Mouse (Mus musculus) limb, embryonic 11.5 days (tissue): ENCODE data around the gene Gm49321. TPM values are rescaled to one million over a fixed set of nuclear protein-coding genes. Genes with fewer than 3 reads are reported as not detected.

Source experiments
- ATAC-seq: fragments of 200-750 bp; cut with Nextera tagmentation; 2 replicates; pipeline ENCODE4 v1.8.0; 2017; ENCODE audit warnings: low read depth; ENCODE audit not compliant: insufficient number of reproducible peaks, low FRiP score, low TSS enrichment
- DNase-seq: peaks from one replicate; pipeline ENCODE4 v3.0.0-alpha.2; 2015; ENCODE audit warnings: low spot score
- H3K27ac ChIP-seq: fragments of 300-500 bp; sonication (generic); replicated peaks from 2 replicates; pipeline ENCODE4 v1.5.1; 2014; ENCODE audit warnings: low read depth, mild to moderate bottlenecking, low read length
- H3K27me3 ChIP-seq: fragments of 300-500 bp; sonication (generic); 2 replicates; pipeline ENCODE4 v1.6.1; 2014; ENCODE audit warnings: mild to moderate bottlenecking, low read length, mixed read lengths; ENCODE audit not compliant: control insufficient read depth, insufficient read depth
- H3K36me3 ChIP-seq: fragments of 300-500 bp; sonication (generic); 2 replicates; pipeline ENCODE4 v1.6.1; 2014; ENCODE audit warnings: mild to moderate bottlenecking, low read length, moderate library complexity, mixed read lengths; ENCODE audit not compliant: control insufficient read depth, insufficient read depth
- H3K4me1 ChIP-seq: fragments of 300-500 bp; sonication (generic); 2 replicates; pipeline ENCODE4 v1.6.1; 2014; ENCODE audit warnings: low read length, mixed read lengths; ENCODE audit not compliant: control insufficient read depth, insufficient read depth
- H3K4me2 ChIP-seq: fragments of 300-500 bp; sonication (generic); 2 replicates; pipeline ENCODE4 v1.6.1; 2014; ENCODE audit warnings: low read depth, mild to moderate bottlenecking, moderate library complexity; ENCODE audit not compliant: severe bottlenecking
- H3K4me3 ChIP-seq: fragments of 300-500 bp; sonication (generic); 2 replicates; pipeline ENCODE4 v1.5.1; 2014; ENCODE audit warnings: low read depth, low read length
- H3K9ac ChIP-seq: fragments of 300-500 bp; sonication (generic); 2 replicates; pipeline ENCODE4 v1.6.1; 2014; ENCODE audit warnings: mild to moderate bottlenecking, low read length
- H3K9me3 ChIP-seq: fragments of 300-500 bp; sonication (generic); 2 replicates; pipeline ENCODE4 v1.6.1; 2016; ENCODE audit warnings: low read length; ENCODE audit not compliant: control insufficient read depth
- WGBS: fragments of 180-500 bp; shearing (Covaris S2); extraction: QIAGEN DNeasy Blood & Tissue Kit; methylation state at CpG from one replicate; pipeline ENCODE4 v1.1.7; 2014; 5-methylcytosine and 5-hydroxymethylcytosine counted together
- polyA plus RNA-seq: library from polyadenylated mRNA; unstranded; fragments of >200 nt; fragmentation: Nextera tagmentation; extraction: Ambion mirVana; gene quantifications from 2 replicates; pipeline ENCODE4 v1.2.1, GENCODE M21; 2014

The Gm49321 gene
- 13.5 and 15.9 TPM in 2 replicates for polyA plus RNA-seq

- DNase-seq (no peak), ATAC-seq (no peak)
- H3K4me3 ChIP-seq: no peak within 1 kb of the TSS
- H3K4me1 ChIP-seq: no peaks in the 10 kb centered on the region
- no peak within 1 kb of the TSS for H3K4me2 ChIP-seq
- H3K9ac ChIP-seq: no peak within 1 kb of the TSS
- 86% methylated on average over 1 of the region's 1 CpGs for WGBS
- H3K27me3 ChIP-seq: no peaks in the 10 kb centered on the region
- H3K27ac ChIP-seq: no peak within 1 kb of the TSS
- no peaks in the 10 kb centered on the region for H3K9me3 ChIP-seq
- peaks cover 12% of the 10 kb centered on the region for H3K36me3 ChIP-seq
Observed at GRCm38 (mm10) chr12:73937353-73937752, at the start of gene Gm49321. TSS of gene Gm49321 (plus strand) at chr12:73937653.

GRCm38 (mm10) chr12:73888003-73888783 lies 49.3 kb upstream of the Gm49321 start:
- Histone ChIP-seq H3K36me3 (no peaks in the 10 kb centered on the region), H3K9ac (no peak overlapping the region), H3K4me3 (no peak overlapping the region), H3K27ac (no peak overlapping the region), H3K4me1 (no peaks in the 10 kb centered on the region), H3K9me3 (no peaks in the 10 kb centered on the region), H3K4me2 (no peak overlapping the region), H3K27me3 (no peaks in the 10 kb centered on the region)
- ATAC-seq (no peak), DNase-seq (no peak)
- 84% methylated on average over 8 of the region's 8 CpGs for WGBS

- Histone ChIP-seq H3K27me3 (no peaks in the 10 kb centered on the region), H3K9me3 (no peaks in the 10 kb centered on the region), H3K4me1 (no peaks in the 10 kb centered on the region), H3K27ac (no peak overlapping the region), H3K4me2 (no peak overlapping the region), H3K4me3 (no peak overlapping the region), H3K9ac (no peak overlapping the region), H3K36me3 (no peaks in the 10 kb centered on the region)
- 86% methylated on average over 1 of the region's 1 CpGs for WGBS
- ATAC-seq (no peak), DNase-seq (no peak)
Observed at GRCm38 (mm10) chr12:73889571-73889970, 47.9 kb upstream of the Gm49321 start.

GRCm38 (mm10) chr12:73890086-73890485 lies 47.4 kb upstream of the Gm49321 start:
- Histone ChIP-seq H3K9ac (no peak overlapping the region), H3K36me3 (no peaks in the 10 kb centered on the region), H3K9me3 (no peaks in the 10 kb centered on the region), H3K4me3 (no peak overlapping the region), H3K4me2 (no peak overlapping the region), H3K27ac (no peak overlapping the region), H3K4me1 (no peaks in the 10 kb centered on the region), H3K27me3 (no peaks in the 10 kb centered on the region)
- DNase-seq (no peak), ATAC-seq (no peak)
- 75% methylated on average over 3 of the region's 3 CpGs for WGBS

- Histone ChIP-seq H3K4me3 (no peak overlapping the region), H3K27me3 (no peaks in the 10 kb centered on the region), H3K4me2 (no peak overlapping the region), H3K9me3 (no peaks in the 10 kb centered on the region), H3K36me3 (no peaks in the 10 kb centered on the region), H3K9ac (no peak overlapping the region), H3K27ac (no peak overlapping the region), H3K4me1 (no peaks in the 10 kb centered on the region)
- 59% methylated on average over 3 of the region's 3 CpGs for WGBS
- ATAC-seq (no peak), DNase-seq (no peak)
Observed at GRCm38 (mm10) chr12:73892616-73893015, 44.8 kb upstream of the Gm49321 start.

GRCm38 (mm10) chr12:73894838-73895237 lies 42.6 kb upstream of the Gm49321 start:
- no peaks in the 10 kb centered on the region for H3K27me3 ChIP-seq
- no peak overlapping the region for H3K4me2 ChIP-seq
- H3K4me3 ChIP-seq: no peak overlapping the region
- no peaks in the 10 kb centered on the region for H3K9me3 ChIP-seq
- H3K9ac ChIP-seq: no peak overlapping the region
- H3K27ac ChIP-seq: no peak overlapping the region
- H3K36me3 ChIP-seq: no peaks in the 10 kb centered on the region
- no peak for ATAC-seq
- no peak for DNase-seq
- H3K4me1 ChIP-seq: no peaks in the 10 kb centered on the region
- 81% methylated on average over 6 of the region's 6 CpGs for WGBS

- DNase-seq: no peak
- Histone ChIP-seq H3K27ac (no peak overlapping the region), H3K4me3 (no peak overlapping the region), H3K9me3 (no peaks in the 10 kb centered on the region), H3K4me2 (no peak overlapping the region), H3K9ac (no peak overlapping the region), H3K4me1 (no peaks in the 10 kb centered on the region), H3K36me3 (no peaks in the 10 kb centered on the region), H3K27me3 (no peaks in the 10 kb centered on the region)
- ATAC-seq: no peak
- WGBS: 89% methylated on average over 2 of the region's 2 CpGs
Observed at GRCm38 (mm10) chr12:73895674-73896073, 41.8 kb upstream of the Gm49321 start.

GRCm38 (mm10) chr12:73896471-73896870 lies 41.0 kb upstream of the Gm49321 start:
- Histone ChIP-seq H3K27me3 (no peaks in the 10 kb centered on the region), H3K9ac (no peak overlapping the region), H3K4me2 (no peak overlapping the region), H3K4me1 (no peaks in the 10 kb centered on the region), H3K4me3 (no peak overlapping the region), H3K9me3 (no peaks in the 10 kb centered on the region), H3K27ac (no peak overlapping the region), H3K36me3 (no peaks in the 10 kb centered on the region)
- DNase-seq: no peak
- WGBS: 82% methylated on average over 3 of the region's 3 CpGs
- no peak for ATAC-seq

GRCm38 (mm10) chr12:73898281-73898680 lies 39.2 kb upstream of the Gm49321 start:
- no peak overlapping the region for H3K9ac ChIP-seq
- H3K4me3 ChIP-seq: no peak overlapping the region
- no peak for ATAC-seq
- no peak for DNase-seq
- H3K27ac ChIP-seq: no peak overlapping the region
- H3K27me3 ChIP-seq: no peaks in the 10 kb centered on the region
- no peak overlapping the region for H3K4me2 ChIP-seq
- H3K36me3 ChIP-seq: no peaks in the 10 kb centered on the region
- no peaks in the 10 kb centered on the region for H3K9me3 ChIP-seq
- no peaks in the 10 kb centered on the region for H3K4me1 ChIP-seq
- 78% methylated on average over 2 of the region's 2 CpGs for WGBS
